Mouse (Mus musculus): ENCODE measurements around the gene Siglech.

The Siglech gene

DNA sequence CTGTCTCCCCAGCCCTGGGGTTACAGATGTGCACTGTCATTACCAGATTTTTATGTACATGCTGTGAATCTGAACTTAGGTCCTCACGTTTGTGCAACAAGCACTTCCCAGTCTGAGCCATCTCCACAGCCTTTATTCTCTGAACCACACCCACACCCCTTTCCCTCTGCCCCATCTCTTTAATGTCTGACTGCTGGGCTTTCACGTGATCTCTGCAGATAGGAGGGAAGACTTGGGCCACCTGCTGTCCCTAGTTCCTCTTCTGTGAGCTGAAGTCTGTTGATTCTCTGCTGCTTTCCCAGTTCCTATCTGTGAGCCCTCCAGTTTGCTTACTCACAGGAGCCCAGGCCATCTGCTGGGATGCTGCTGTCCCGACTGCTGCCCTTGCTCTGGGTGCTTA, at the start of gene Siglech:
Gene Siglech, plus strand, starts transcription at position 253 of the 400 bp plus-strand sequence.
- in situ Hi-C loops (cut with MboI, MseI): no loop called here

DNA sequence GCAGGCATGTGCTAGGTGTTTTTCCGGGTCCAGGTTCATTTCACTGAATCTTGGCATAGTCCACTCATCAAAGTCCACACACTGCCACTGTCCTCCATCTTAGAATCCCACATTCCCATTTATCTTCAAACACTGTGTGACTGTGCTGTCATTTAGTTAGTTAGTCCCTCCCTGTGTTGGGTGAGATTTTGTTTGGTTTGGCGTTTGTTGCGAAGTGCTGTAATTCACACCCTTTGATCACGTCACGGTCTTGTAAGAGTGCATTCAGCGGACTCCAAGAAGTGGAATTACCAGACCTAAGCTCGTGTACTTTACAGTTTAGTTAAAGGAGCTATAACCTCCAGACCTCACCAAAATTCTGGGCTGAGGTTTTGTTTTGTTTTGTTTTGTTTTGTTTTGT, 45.3 kb upstream of the Siglech start:
- in situ Hi-C loops (cut with MboI, MseI): no loop called here

DNA sequence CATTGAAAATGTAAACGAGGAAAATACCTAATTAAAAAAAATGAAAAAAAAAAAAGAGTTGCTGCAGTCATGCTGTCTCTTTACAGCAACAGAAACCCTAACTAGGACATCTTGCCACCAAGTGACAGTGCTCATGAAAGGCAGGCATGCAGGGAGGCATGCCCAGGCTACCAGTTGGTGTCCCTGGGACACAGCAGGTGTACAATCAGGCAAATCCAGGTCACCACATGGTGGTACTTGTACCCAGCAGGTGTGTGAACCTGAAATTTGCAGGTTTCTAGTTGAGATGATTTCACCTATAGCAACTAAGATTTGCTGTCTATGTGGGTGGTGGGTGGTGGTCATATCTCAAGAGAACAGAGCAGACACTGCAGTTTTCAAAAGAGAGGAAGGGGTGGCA, 39.1 kb upstream of the Siglech start:
- in situ Hi-C loops (cut with MboI, MseI): no loop called here

DNA sequence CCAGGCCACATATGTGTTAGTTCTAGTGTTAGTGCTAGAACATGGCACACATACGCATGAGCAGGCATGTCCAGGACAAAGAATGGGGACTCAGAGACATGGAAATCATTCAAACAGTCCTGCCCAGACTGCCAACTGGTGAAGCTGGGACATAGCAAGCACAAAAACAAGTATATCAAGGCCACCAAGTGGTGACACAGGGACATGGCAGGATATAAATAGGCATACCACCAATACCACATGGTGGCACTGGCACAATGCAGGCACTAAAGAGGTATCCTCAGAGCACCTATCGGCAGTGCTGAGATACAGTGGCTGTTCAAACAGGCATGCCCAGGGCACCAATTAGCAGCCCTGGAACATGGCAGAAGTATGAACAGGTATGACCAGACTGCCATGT, 33.5 kb upstream of the Siglech start:
- in situ Hi-C loops (cut with MboI, MseI): no loop called here

DNA sequence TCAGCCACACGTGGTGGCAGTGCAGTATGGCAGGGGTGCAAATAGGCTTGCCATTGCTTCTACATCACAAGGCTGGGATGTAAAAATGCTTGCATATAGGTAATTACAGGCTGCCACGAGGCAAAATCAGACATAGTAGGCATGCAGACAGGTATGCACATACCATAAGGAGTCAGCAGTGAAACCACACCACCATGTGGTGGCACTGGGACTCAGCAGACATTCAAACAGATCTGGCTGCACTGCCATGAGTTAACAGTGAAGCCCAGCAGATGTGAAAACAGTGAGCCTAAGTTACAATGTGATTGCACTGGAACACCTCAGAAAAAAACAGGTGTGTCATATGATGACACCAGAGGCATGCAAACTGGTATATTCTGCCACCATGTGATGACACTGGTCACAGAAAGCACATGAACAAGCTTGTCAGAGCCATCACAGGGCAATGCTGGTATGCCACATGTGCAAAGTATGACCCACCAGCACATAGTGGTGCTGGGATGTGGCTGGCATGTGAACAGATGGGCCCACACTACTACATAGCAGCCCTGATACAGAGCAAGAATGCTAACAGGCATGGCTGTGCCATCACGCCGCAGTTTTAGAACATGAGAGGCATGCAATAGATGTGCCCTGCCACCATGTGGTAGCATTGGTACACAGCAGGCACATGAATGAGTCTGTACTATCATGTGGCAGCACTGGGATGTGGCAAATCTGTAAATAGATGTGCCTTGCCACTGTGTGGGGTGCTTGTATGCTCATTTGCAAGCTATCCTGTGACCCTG, 30.7 kb upstream of the Siglech start:
- in situ Hi-C loops (cut with MboI, MseI): no loop called here

DNA sequence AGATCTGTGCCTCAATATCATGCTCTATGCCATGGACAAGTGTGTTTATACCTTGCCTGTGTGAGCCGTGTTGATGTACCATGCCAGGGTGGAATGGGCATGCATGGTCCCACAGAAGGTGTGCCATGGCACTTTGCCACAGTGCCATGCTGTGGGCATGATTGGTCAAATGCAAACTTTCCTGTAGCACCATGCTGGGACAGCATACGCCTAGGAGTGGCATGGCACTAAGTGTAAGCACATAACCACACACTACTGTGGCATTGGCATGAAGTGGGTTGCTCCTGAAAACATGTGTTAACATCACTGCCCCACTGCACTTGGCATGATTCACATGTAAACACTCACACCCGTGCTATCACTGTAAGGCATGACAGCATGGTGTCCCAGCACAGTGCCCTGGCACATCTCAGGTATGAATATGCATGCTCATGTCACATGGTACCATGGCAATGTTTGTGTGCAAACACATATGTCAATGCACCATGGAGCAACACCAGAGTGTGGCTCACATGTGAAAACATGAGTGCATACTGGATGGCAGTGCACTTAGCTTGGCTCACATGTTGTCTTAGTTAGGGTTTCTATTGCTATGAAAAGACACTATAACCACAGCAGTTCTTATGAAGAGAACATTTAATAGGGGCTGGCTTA, 24.2 kb upstream of the Siglech start:
- in situ Hi-C loops (cut with MboI, MseI): no loop called here

DNA sequence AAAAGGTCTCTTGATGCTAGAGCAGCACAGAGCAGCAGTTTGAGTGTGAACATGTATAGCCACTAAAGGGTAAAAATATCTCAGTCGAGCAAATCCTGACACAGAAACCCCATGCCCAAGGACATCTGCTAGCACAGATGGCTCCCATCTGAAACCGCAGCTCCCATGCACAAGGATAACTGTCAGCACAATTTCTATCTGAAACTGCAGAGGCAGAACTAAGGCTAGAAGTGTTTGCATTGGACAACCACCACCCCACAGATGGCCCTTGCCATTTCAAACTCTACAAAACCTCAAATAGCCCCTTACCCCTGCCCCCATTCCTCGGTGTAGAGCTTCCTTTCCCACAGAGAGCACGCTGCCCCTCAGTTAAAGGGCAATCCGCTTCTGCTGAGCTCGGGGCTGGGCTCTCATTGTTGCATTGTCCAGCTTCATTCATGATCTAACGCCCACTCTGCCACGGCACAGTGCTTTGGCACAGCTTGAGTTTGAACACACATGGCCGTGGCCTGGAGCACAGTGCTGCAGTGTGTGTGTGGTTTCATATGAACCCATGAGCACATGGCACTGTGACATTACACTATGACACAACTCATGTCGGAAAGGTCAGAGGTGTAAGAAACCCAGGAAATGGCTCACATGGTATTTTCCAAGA, 23.3 kb upstream of the Siglech start:
- in situ Hi-C loops (cut with MboI, MseI): no loop called here

DNA sequence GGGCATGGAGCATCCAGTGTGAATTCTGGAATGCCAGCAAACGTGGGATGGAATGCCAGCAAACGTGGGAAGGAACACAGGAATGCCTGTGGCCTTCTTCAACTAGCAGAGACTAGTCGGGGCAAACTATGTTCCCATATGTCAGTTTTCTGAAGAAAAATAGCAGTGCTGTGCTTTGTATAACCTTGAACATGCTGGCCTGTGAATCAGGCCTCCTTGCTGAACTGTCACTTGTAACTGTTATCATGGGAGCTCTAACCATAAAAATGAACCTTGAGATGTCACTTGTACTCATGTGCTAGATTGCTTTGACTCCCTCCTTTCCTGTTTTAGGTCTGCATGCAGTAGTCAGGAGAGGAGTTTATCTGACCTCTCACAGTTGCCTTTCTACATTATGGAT, 17.1 kb upstream of the Siglech start:
- in situ Hi-C loops (cut with MboI, MseI): no loop called here

DNA sequence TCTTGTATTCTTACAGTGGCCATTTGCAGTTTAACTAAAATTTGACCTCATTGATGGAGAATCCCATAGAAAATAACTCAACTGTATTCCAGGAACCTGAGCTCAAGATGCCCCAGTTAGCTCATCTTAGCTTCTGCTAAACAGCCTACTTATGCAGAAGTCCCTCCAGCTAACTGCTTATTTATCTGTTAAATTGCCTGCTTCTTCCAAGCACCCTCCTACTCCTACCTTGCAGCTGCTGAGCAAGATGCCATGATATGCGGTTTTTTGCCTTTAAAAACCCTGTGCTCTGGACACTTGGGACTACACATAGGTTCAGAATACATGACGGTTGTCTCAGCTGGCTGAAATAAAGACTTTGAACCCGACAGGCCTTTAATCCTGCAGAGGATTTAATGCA, 8.6 kb upstream of the Siglech start:
- in situ Hi-C loops (cut with MboI, MseI): no loop called here

DNA sequence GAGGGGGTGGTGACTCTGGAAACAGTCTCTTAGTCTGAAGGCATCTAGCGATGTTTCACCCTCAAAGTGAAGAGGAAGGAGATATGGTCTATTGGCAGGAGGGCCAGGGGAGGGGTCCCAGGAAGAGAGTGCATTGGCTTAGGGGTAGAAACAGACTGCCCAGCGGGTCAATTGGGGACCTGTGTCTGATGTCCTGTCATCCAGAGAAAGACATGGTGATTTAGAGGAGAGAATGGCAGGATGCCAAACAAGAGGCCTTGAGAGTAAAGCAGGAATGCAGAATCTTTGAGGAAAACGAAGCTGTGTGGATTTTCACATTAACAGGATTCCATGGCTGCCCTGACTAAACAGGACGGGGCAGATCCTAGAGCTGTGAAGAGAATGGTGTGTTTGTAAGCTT, 12.0 kb downstream of the Siglech start:
- in situ Hi-C loops (cut with MboI, MseI): no loop called here

DNA sequence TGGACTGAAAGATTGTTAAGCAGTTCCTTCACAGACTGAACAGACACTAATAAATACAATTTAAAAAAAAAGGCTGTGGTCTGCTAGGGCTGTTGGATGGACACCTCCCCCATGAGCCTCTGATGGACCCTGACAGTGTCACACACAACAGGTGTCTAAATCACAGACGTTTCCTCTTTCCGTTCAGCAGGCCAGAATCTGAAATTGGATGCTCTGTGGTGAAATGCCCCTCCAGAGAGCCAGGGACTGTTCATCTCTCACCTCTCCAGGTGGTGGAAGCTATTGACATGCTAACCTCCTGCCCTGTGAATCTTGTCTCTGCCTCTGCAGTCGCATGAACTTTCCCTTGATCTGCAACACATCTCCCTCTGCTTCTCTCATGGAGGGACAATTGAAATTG, 14.5 kb downstream of the Siglech start:
- in situ Hi-C loops (cut with MboI, MseI): no loop called here

DNA sequence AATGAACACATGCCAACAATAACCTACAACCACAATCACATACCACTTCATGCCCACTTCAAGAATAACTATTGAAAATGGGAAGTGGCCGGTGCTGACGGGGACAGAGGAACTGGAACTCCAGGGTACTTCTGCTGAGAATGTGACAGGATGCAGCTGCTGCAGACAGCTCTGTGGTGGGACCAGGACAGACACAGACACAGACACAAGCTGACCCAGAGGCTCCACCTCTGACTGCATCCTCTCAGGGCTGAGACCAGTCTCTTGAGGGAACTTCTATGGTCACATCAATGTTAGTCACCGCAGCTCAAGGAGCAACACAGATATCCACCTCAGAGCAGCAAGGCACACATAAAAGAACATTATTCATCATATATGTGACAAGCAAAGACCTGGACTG, 16.6 kb downstream of the Siglech start:
- in situ Hi-C loops (cut with MboI, MseI): no loop called here

DNA sequence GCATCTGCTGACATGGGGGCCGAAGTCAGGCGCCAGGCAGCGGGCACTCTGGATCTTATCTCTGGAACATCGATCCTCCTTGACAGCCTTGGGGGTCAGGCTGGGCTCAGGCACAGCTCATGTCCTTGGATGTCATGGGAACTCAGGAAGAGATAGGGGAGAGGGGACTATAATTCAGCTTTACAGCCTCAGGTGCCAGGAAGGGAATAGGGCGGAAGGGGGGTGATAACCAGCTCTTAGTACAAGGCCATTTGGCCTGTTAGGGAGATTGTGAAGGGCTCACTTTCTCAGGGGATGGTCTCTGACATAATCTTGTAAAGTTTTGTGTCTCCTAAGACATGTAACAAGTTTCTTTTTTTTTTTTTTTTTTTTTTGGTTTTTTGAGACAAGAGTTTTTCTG, 22.6 kb downstream of the Siglech start:
- in situ Hi-C loops (cut with MboI, MseI): loop anchor here in 1 of 2 experiments (5.0 kb wide), 1 partner anchor 177 kb away; no protein-coding TSS in a partner anchor

DNA sequence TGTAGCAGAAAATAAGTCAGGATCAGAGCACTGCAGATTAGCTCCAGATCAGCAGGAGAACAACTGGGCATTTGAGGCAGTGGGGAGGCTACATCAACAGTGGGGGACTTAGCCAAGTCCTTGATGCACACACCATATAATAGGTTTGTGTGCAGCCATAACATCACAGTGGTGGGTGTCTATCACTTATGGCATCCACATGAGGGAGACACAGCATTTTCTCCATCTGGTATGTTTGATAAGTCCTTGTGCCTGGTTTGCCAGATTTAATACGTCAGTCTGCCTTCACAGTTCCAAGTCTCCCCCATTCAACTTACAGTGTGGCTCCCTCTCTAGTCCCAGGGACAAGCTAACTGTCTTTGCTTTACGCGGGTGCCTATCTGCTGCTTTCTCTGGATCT, 24.3 kb downstream of the Siglech start:
- in situ Hi-C loops (cut with MboI, MseI): loop anchor here in 1 of 2 experiments (5.0 kb wide), 1 partner anchor 175 kb away; no protein-coding TSS in a partner anchor

DNA sequence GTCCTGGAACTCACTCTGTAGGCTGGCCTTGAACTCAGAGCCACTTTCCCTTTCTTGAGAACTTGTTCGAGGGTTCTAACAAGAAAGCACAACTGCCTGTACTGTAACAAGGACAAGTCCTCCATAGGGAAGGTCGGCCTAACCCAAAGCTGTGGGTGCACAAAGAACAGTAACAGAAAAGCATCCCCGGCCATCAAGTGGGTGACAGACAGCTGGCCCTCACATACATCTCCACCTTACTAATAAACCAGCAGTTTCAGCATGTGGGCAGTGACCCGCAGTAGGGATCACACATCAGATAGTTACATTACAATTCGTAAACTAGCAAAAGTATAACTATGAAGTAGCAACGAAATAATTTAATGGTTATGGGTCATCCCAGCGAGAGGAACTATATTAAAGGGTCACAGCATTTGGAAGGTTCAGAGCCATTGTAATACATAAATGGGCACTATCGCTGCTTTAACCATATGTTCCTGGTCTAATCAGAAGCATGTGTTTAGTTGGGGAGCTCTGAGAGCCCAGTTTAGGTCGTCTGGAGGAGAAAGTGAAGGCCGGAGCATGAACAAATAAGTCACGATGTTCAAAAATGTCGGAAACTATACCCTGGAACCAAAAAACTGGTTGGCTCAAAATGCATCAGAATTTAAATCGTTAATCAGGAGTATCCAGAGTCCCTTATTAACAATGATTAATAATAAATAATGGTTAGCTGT, 25.4 kb downstream of the Siglech start:
- in situ Hi-C loops (cut with MboI, MseI): loop anchor here in 1 of 2 experiments (5.0 kb wide), 1 partner anchor 174 kb away; no protein-coding TSS in a partner anchor

DNA sequence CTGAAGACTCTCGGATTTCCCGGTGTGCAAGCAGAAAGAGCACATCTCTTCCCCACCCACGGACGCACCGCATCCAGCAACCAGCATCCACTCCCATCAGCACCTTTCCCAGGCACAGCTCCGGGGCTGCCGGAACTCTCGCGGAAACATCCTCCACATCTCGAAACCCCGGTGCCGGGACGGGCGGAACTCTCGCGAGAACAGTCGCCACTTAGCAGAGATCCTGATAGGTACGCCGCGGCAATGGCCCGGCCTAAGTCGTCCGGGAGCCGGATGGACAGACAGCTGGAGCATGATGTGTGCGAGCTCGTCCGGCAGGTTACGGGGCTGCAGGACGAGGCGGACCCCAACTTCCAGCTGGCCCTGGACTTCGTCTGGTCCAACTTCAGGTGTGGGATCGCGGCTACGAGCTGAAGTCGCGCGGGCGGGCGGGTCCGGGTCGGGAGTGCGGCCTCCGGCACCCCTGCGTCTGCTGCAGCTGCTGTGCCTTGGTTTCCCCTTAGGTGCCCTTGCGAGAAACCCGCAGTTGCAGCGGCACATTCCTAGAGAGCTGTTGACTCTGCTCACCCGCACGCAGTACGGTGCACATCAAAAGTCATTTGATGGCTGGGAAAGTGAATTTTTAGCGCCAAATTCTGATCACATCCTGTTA, 26.1 kb downstream of the Siglech start, which contains the start of gene Tubgcp5:
Gene Tubgcp5, plus strand, starts transcription at position 203 of the 652 bp plus-strand sequence.
- in situ Hi-C loops (cut with MboI, MseI): loop anchor here in 1 of 2 experiments (5.0 kb wide), 1 partner anchor 173 kb away; no protein-coding TSS in a partner anchor

DNA sequence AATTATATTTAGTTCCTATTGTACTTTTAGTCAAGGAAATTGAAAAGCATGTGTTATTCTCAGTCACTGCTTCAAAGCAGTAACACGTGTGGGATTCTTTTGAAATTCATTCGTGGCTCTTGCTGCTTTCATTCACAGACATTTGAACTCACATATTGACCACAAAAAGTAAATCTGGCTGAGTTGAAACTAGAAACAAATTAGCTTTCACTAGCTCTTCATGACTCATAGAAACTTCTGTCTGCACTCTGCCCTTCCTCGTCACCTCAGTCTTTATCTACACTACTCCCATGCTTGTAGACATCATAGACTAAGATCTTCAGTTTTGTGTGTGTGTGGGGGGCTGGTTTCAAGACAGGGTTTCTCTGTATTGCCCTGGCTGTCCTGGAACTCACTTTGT, 32.0 kb downstream of the Siglech start:
- in situ Hi-C loops (cut with MboI, MseI): no loop called here

DNA sequence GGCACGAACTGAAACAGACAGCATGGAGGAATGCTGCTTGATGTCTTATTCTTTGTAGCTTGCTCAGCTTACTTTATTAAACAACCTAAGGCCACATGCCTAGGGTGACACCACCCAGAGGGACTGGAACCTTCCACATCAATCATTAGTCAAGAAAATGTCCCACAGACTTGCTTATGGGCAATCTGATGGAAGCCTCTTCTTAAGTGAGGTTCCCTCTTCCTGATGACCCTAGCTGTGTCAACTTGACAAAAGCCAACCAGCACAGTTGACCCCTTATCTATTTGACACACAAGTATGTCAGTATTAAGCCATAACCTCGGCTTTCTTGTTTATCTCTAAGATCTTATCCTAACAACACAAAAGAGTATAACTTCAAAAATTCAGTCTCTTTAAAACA, 42.0 kb downstream of the Siglech start:
- in situ Hi-C loops (cut with MboI, MseI): no loop called here

DNA sequence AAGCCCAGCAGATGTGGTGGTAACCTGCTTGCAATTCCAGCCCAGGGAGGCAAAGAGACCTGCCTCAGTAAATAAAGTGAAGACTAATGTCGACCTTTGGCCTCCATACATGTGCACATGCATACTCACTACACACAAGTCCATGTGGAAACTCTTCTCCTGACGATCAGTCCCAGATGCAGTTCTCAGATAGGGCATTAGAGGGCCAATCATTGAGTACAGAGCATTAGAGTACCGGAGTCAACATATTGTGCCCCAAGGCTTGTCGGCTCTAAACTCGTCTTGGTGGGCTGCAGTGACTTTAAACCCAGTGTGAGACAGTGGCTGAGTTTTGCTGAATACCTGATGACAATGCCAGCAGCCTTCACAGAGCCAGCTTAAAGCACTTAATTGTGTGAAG, 56.5 kb downstream of the Siglech start:
- in situ Hi-C loops (cut with MboI, MseI): no loop called here

DNA sequence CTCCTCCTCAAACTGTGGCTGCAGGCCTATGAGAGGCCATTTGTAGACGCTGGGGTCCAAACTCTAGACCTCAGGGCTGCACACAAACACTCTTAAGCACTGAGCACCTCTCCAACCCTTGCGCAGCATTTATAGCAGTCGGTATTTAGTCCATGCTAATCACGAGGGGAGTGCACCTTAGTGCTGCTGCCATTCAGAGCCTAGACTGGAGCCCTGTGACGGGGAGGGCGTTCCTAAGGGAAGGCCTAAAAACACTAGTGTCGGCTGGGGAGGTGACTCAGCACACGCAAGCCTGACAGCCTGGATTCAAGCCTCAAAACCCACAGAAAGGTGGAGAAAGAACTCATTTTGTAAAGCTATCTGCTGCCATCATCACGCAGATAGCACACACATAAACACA, 59.6 kb downstream of the Siglech start:
- in situ Hi-C loops (cut with MboI, MseI): no loop called here
